Mouse (Mus musculus): ENCODE measurements around the gene Smagp. TPM values are rescaled to one million over a fixed set of nuclear protein-coding genes. Genes with fewer than 3 reads are reported as not detected.

Smagp gene
- polyA plus RNA-seq, 1 experiment, result 384 TPM

DNA sequence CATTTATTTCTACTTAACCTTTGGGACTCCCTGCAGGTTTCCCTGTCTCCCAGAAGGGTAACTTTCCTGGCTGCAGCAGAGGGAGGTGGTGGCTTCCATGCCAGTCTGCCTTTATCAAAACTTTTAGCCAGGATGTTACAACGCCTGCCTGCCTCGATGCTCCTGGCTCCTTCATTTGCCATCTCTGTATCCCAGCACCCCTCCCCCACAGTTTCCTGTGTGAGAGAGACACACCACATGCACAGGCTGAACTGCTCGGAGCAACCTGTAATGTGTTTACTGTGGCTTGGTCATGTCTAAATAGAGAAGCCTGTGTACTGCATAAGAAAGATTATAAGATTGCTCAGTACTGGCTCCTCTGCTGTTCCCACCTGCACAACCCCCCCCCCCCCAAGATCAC lies 43.6 kb upstream of the Smagp start:
- WGBS, result 40% methylated on average over 3 of the region's 3 CpGs
- TF ChIP-seq CTCF (IDR thresholded peaks at IDR 0.05; ENCODE audit: extremely low read depth, insufficient read length, insufficient replicate concordance, low read depth, low read length), result no peak
- no peak for TF ChIP-seq POLR2A (IDR thresholded peaks at IDR 0.05; ENCODE audit: low read depth, low read length)
- Histone ChIP-seq H3K4me3 (ENCODE audit: low read depth, low read length) (no peak overlapping the region), H3K4me1 (ENCODE audit: control insufficient read depth, insufficient read depth, insufficient read length, low read length) (peaks cover 15% of the 10 kb centered on the region), H3K36me3 (ENCODE audit: control insufficient read depth, insufficient read depth, low read length) (no peaks in the 10 kb centered on the region), H3K27ac (ENCODE audit: insufficient read depth, low read depth, low read length) (no peak overlapping the region), H3K27me3 (ENCODE audit: control insufficient read depth, insufficient read depth, low read length) (no peaks in the 10 kb centered on the region)

- 23% methylated on average over 14 of the region's 14 CpGs for WGBS
- TF ChIP-seq POLR2A (IDR thresholded peaks at IDR 0.05; ENCODE audit: low read depth, low read length) (no peak), CTCF (IDR thresholded peaks at IDR 0.05; ENCODE audit: extremely low read depth, insufficient read length, insufficient replicate concordance, low read depth, low read length) (no peak)
- Histone ChIP-seq H3K4me3 (ENCODE audit: low read depth, low read length) (peak overlapping the region; percentile 17), H3K27ac (ENCODE audit: insufficient read depth, low read depth, low read length) (peak overlapping the region; percentile 88), H3K4me1 (ENCODE audit: control insufficient read depth, insufficient read depth, insufficient read length, low read length) (peaks cover 15% of the 10 kb centered on the region), H3K27me3 (ENCODE audit: control insufficient read depth, insufficient read depth, low read length) (no peaks in the 10 kb centered on the region), H3K36me3 (ENCODE audit: control insufficient read depth, insufficient read depth, low read length) (no peaks in the 10 kb centered on the region)
Observed at GRCm38 (mm10) chr15:100679005-100679404, 42.3 kb upstream of the Smagp start.

DNA sequence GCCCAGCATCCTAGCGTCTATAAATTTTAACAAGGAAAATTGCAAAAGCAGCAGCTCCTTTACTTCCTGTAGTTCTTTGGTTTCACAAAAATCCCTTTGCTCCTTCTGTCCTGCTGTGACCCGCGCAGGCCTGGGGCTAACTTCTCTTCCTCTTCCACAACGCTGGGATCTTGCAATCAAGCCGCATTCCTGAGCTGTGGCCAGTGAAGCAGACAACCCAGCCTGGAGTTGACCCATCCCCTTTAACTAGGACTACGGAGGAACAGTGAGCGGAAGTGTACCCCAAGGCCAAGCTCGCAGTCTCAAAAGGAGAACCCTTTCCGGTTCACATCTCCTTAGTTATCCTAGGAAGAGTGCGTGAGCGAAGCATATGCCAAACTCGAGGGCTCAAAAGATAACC lies 41.8 kb upstream of the Smagp start:
- WGBS, result 32% methylated on average over 12 of the region's 12 CpGs
- H3K36me3 ChIP-seq (ENCODE audit: control insufficient read depth, insufficient read depth, low read length), result no peaks in the 10 kb centered on the region
- no peak for TF ChIP-seq CTCF (IDR thresholded peaks at IDR 0.05; ENCODE audit: extremely low read depth, insufficient read length, insufficient replicate concordance, low read depth, low read length)
- peak overlapping the region; percentile 88 for H3K27ac ChIP-seq (ENCODE audit: insufficient read depth, low read depth, low read length)
- H3K27me3 ChIP-seq (ENCODE audit: control insufficient read depth, insufficient read depth, low read length), result no peaks in the 10 kb centered on the region
- peak overlapping the region; percentile 17 for H3K4me3 ChIP-seq (ENCODE audit: low read depth, low read length)
- H3K4me1 ChIP-seq (ENCODE audit: control insufficient read depth, insufficient read depth, insufficient read length, low read length), result peaks cover 15% of the 10 kb centered on the region

- no peak overlapping the region for H3K27ac ChIP-seq (ENCODE audit: insufficient read depth, low read depth, low read length)
- no peak overlapping the region for H3K4me3 ChIP-seq (ENCODE audit: low read depth, low read length)
- H3K27me3 ChIP-seq (ENCODE audit: control insufficient read depth, insufficient read depth, low read length), result no peaks in the 10 kb centered on the region
- H3K36me3 ChIP-seq (ENCODE audit: control insufficient read depth, insufficient read depth, low read length), result no peaks in the 10 kb centered on the region
- WGBS, result 82% methylated on average over 8 of the region's 8 CpGs
- H3K4me1 ChIP-seq (ENCODE audit: control insufficient read depth, insufficient read depth, insufficient read length, low read length), result peaks cover 15% of the 10 kb centered on the region
- TF ChIP-seq CTCF (IDR thresholded peaks at IDR 0.05; ENCODE audit: extremely low read depth, insufficient read length, insufficient replicate concordance, low read depth, low read length) (no peak), POLR2A (IDR thresholded peaks at IDR 0.05; ENCODE audit: low read depth, low read length) (no peak)
Observed at GRCm38 (mm10) chr15:100677675-100678074, 40.9 kb upstream of the Smagp start.

DNA sequence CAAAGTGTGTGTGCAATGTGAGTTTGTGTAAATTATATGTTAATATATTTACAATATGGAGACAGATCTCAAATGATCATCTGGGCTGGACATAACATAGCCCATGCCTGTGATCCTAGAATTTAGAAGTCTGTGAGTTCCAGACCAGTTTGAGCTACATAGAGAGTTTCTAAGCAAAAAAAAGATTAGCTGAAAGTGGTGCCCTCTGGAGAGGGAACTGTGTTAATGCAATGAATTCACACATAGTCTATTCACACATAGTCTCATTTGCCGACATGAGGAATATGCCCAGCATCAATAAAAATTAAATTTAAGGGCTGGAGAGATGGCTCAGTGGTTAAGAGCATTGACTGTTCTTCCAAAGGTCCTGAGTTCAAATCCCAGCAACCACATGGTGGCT lies 39.8 kb upstream of the Smagp start:
- Histone ChIP-seq H3K4me1 (ENCODE audit: control insufficient read depth, insufficient read depth, insufficient read length, low read length) (peaks cover 15% of the 10 kb centered on the region), H3K36me3 (ENCODE audit: control insufficient read depth, insufficient read depth, low read length) (no peaks in the 10 kb centered on the region), H3K4me3 (ENCODE audit: low read depth, low read length) (no peak overlapping the region), H3K27me3 (ENCODE audit: control insufficient read depth, insufficient read depth, low read length) (no peaks in the 10 kb centered on the region), H3K27ac (ENCODE audit: insufficient read depth, low read depth, low read length) (no peak overlapping the region)
- no peak for TF ChIP-seq POLR2A (IDR thresholded peaks at IDR 0.05; ENCODE audit: low read depth, low read length)
- TF ChIP-seq CTCF (IDR thresholded peaks at IDR 0.05; ENCODE audit: extremely low read depth, insufficient read length, insufficient replicate concordance, low read depth, low read length), result no peak
- 46% methylated on average over 1 of the region's 1 CpGs for WGBS

GRCm38 (mm10) chr15:100675486-100675885 lies 38.7 kb upstream of the Smagp start:
- TF ChIP-seq CTCF (IDR thresholded peaks at IDR 0.05; ENCODE audit: extremely low read depth, insufficient read length, insufficient replicate concordance, low read depth, low read length) (no peak), POLR2A (IDR thresholded peaks at IDR 0.05; ENCODE audit: low read depth, low read length) (no peak)
- no peak overlapping the region for H3K4me3 ChIP-seq (ENCODE audit: low read depth, low read length)
- H3K36me3 ChIP-seq (ENCODE audit: control insufficient read depth, insufficient read depth, low read length), result no peaks in the 10 kb centered on the region
- no peaks in the 10 kb centered on the region for H3K27me3 ChIP-seq (ENCODE audit: control insufficient read depth, insufficient read depth, low read length)
- 77% methylated on average over 3 of the region's 3 CpGs for WGBS
- no peak overlapping the region for H3K27ac ChIP-seq (ENCODE audit: insufficient read depth, low read depth, low read length)
- H3K4me1 ChIP-seq (ENCODE audit: control insufficient read depth, insufficient read depth, insufficient read length, low read length), result peaks cover 15% of the 10 kb centered on the region

DNA sequence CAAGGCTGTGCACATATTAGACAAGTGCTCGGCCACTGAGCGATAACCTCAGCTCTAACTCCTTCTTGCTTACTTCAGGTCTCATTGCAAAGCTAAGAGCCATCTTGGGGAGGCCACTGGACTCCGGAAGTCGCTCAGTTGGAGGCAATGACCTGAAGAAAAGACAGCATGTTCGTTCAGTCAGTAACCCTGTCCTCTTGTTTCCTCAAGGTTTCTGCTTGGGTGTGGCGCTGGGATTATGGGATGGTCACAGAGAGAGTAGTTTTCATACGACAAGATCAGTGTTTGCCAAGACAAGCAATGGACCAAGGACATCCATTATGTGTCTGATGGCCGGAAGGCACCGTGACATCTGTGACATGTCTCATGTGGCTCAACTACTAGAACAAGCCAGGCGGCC lies 37.8 kb upstream of the Smagp start:
- Histone ChIP-seq H3K27ac (ENCODE audit: insufficient read depth, low read depth, low read length) (no peak overlapping the region), H3K36me3 (ENCODE audit: control insufficient read depth, insufficient read depth, low read length) (no peaks in the 10 kb centered on the region), H3K4me1 (ENCODE audit: control insufficient read depth, insufficient read depth, insufficient read length, low read length) (peaks cover 12% of the 10 kb centered on the region), H3K4me3 (ENCODE audit: low read depth, low read length) (no peak overlapping the region), H3K27me3 (ENCODE audit: control insufficient read depth, insufficient read depth, low read length) (no peaks in the 10 kb centered on the region)
- TF ChIP-seq CTCF (IDR thresholded peaks at IDR 0.05; ENCODE audit: extremely low read depth, insufficient read length, insufficient replicate concordance, low read depth, low read length), result no peak
- no peak for TF ChIP-seq POLR2A (IDR thresholded peaks at IDR 0.05; ENCODE audit: low read depth, low read length)
- 86% methylated on average over 10 of the region's 10 CpGs for WGBS

Data from small intestine, adult 2 months (tissue).